Mouse (Mus musculus) inflammation-experienced regulatory T-cells, adult 16 weeks (primary cell): ENCODE results near the gene Ghsr. TPM values are rescaled to one million over a fixed set of nuclear protein-coding genes. Genes with fewer than 3 reads are reported as not detected.

Experiments used
- polyA plus RNA-seq: library from polyadenylated mRNA; unstranded; fragments of 100-300 nt; shearing (Covaris generic); gene quantifications from one replicate; pipeline ENCODE4 v1.2.1, GENCODE M21; 2017

Gene Ghsr
- not detected for polyA plus RNA-seq

DNA sequence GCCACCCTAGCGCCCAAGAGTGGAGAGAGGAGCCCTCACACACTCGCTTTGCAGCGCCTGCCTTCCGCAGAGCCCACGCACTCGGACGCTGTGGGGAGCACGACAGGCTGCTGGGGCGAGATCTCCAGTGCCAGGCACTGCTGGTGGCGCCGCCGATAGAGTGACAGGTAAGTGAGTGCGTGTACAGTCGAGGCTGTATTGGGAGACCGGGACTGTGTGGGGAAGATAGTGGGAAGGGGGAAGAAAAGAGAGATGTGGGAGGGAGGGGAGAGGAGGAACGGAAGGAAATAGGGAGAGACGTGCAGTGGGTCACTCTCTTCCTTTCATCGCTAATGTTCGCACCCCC is at the start of gene Ghsr:
TSS of gene Ghsr (plus strand) at position 76 of the 346 bp plus-strand sequence.

Other genes with a start within 250 kb of the Ghsr start
- 10.1 TPM for gene Ect2, start 217.5 kb upstream of the Ghsr start, polyA plus RNA-seq
- gene Nceh1, start 188.4 kb upstream of the Ghsr start, polyA plus RNA-seq = 30.5 TPM
- gene Tnfsf10, start 54.3 kb upstream of the Ghsr start, polyA plus RNA-seq = 34.0 TPM